Mouse (Mus musculus) neural tube, embryonic 11.5 days (tissue): ENCODE results near the gene A230072I06Rik. TPM values are rescaled to one million over a fixed set of nuclear protein-coding genes. Genes with fewer than 3 reads are reported as not detected.
A peak's percentile ranks its signal among the peaks of the same experiment; 100 is the strongest.

ENCODE experiments used
- ATAC-seq: fragments of 200-750 bp; cut with Nextera tagmentation; 2 replicates; pipeline ENCODE4 v1.8.0; 2017; ENCODE audit warnings: moderate number of reproducible peaks, mild to moderate bottlenecking, moderate TSS enrichment, moderate library complexity; ENCODE audit not compliant: insufficient read depth, low FRiP score, low TSS enrichment
- DNase-seq: peaks from one replicate; pipeline ENCODE4 v3.0.0-alpha.2; 2015; ENCODE audit warnings: low spot score
- H3K27ac ChIP-seq: fragments of 300-500 bp; sonication (generic); 2 replicates; pipeline ENCODE4 v1.5.1; 2014; ENCODE audit warnings: low read depth, mild to moderate bottlenecking, low read length
- H3K27me3 ChIP-seq: fragments of 300-500 bp; sonication (generic); 2 replicates; pipeline ENCODE4 v1.6.1; 2014; ENCODE audit warnings: mild to moderate bottlenecking, low read length, mixed read lengths; ENCODE audit not compliant: control insufficient read depth, insufficient read depth
- H3K36me3 ChIP-seq: fragments of 300-500 bp; sonication (generic); 2 replicates; pipeline ENCODE4 v1.6.1; 2014; ENCODE audit warnings: mild to moderate bottlenecking, low read length, moderate library complexity, mixed read lengths; ENCODE audit not compliant: control insufficient read depth, insufficient read depth
- H3K4me1 ChIP-seq: fragments of 300-500 bp; sonication (generic); 2 replicates; pipeline ENCODE4 v1.6.1; 2014; ENCODE audit warnings: low read length, mixed read lengths; ENCODE audit not compliant: control insufficient read depth, insufficient read depth
- H3K4me2 ChIP-seq: fragments of 300-500 bp; sonication (generic); 2 replicates; pipeline ENCODE4 v1.6.1; 2014; ENCODE audit warnings: low read depth, mild to moderate bottlenecking, moderate library complexity
- H3K4me3 ChIP-seq: fragments of 300-500 bp; sonication (generic); 2 replicates; pipeline ENCODE4 v1.5.1; 2014; ENCODE audit warnings: low read depth, low read length
- H3K9ac ChIP-seq: fragments of 300-500 bp; sonication (generic); 2 replicates; pipeline ENCODE4 v1.6.1; 2014; ENCODE audit warnings: mild to moderate bottlenecking, low read length
- H3K9me3 ChIP-seq: fragments of 300-500 bp; sonication (generic); 2 replicates; pipeline ENCODE4 v1.6.1; 2016; ENCODE audit warnings: low read length; ENCODE audit not compliant: control insufficient read depth
- WGBS: fragments of 180-500 bp; shearing (Covaris S2); extraction: QIAGEN DNeasy Blood & Tissue Kit; methylation state at CpG from one replicate; pipeline ENCODE4 v1.1.7; 2014; 5-methylcytosine and 5-hydroxymethylcytosine counted together
- polyA plus RNA-seq: library from polyadenylated mRNA; unstranded; fragments of >200 nt; fragmentation: Nextera tagmentation; extraction: Ambion mirVana; gene quantifications from 2 replicates; pipeline ENCODE4 v1.2.1, GENCODE M21; 2014

A230072I06Rik gene
- not detected in 2 replicates for polyA plus RNA-seq

- DNase-seq (no peak), ATAC-seq (no peak)
- no peak within 1 kb of the TSS for H3K9ac ChIP-seq
- H3K27ac ChIP-seq = no peak within 1 kb of the TSS
- no peaks in the 10 kb centered on the region for H3K9me3 ChIP-seq
- 26% methylated on average over 12 of the region's 12 CpGs for WGBS
- H3K27me3 ChIP-seq = no peaks in the 10 kb centered on the region
- no peak within 1 kb of the TSS for H3K4me3 ChIP-seq
- no peaks in the 10 kb centered on the region for H3K36me3 ChIP-seq
- no peak within 1 kb of the TSS for H3K4me2 ChIP-seq
- H3K4me1 ChIP-seq = no peaks in the 10 kb centered on the region
These were observed at the start of gene A230072I06Rik for GRCm38 (mm10) chr8:12278663-12279312. Gene A230072I06Rik (plus strand): TSS chr8:12278819.

GRCm38 (mm10) chr8:12234039-12234438 lies 44.6 kb upstream of the A230072I06Rik start:
- Histone ChIP-seq H3K36me3 (no peaks in the 10 kb centered on the region), H3K4me2 (no peak overlapping the region), H3K27ac (no peak overlapping the region), H3K9ac (no peak overlapping the region), H3K9me3 (no peaks in the 10 kb centered on the region), H3K27me3 (no peaks in the 10 kb centered on the region), H3K4me3 (no peak overlapping the region), H3K4me1 (peaks cover 3% of the 10 kb centered on the region; the same call in 1 of the 2 replicates)
- DNase-seq (peak; percentile 19), ATAC-seq (no peak)
- WGBS = 28% methylated on average over 11 of the region's 11 CpGs

DNA sequence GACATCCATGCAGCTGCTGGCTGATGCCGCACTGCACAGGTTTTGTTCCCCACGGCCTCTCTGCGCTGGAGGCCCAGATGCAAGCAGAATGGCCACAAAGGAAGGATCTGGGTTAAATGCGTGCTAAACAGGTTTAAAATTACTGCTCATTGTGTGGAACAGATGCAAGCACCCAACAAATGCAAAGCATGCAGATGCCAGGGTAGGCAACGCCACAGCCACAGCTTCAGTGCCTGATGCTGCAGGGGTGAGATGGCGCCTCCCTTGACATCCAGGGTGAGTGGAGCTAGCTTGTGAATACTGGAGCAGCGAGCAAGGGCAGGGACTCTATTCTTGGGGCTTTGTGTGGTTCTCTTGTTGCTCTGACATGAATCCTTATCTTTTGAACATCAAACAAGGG lies 39.8 kb upstream of the A230072I06Rik start:
- no peak for ATAC-seq
- H3K36me3 ChIP-seq = no peaks in the 10 kb centered on the region
- no peak overlapping the region for H3K4me3 ChIP-seq
- H3K27me3 ChIP-seq = no peaks in the 10 kb centered on the region
- no peaks in the 10 kb centered on the region for H3K9me3 ChIP-seq
- H3K4me2 ChIP-seq = no peak overlapping the region
- peaks cover 3% of the 10 kb centered on the region; the same call in 1 of the 2 replicates for H3K4me1 ChIP-seq
- 83% methylated on average over 7 of the region's 7 CpGs for WGBS
- no peak overlapping the region for H3K9ac ChIP-seq
- peak; percentile 15 for DNase-seq
- no peak overlapping the region for H3K27ac ChIP-seq

- Histone ChIP-seq H3K9me3 (no peaks in the 10 kb centered on the region), H3K27me3 (no peaks in the 10 kb centered on the region), H3K9ac (no peak overlapping the region), H3K4me2 (no peak overlapping the region), H3K4me1 (no peaks in the 10 kb centered on the region), H3K36me3 (no peaks in the 10 kb centered on the region), H3K4me3 (no peak overlapping the region), H3K27ac (no peak overlapping the region)
- ATAC-seq (no peak), DNase-seq (no peak)
- WGBS = 58% methylated on average over 9 of the region's 9 CpGs
These were observed 38.5 kb upstream of the A230072I06Rik start for GRCm38 (mm10) chr8:12240143-12240542.

DNA sequence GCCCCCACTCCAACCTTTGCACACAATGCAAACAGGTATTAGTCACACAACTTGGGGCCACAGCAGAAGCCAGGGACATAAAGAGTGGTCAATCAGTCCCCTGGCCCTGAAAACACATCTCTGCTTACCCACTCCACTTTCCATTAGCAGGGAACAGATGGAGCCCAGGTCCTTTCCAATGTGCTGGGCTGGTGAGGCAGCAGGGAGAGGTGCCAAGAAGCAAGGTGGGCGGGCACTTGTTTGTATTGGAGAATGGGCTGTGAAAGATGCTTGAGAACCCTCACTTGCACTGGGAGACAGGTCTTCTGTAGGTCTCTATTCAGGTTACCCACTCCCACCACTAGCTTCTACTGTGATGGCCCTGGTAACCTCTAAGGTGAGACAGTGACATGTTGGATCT lies 34.9 kb upstream of the A230072I06Rik start:
- 88% methylated on average over 1 of the region's 1 CpGs for WGBS
- ATAC-seq (no peak), DNase-seq (no peak)
- Histone ChIP-seq H3K9me3 (no peaks in the 10 kb centered on the region), H3K4me3 (no peak overlapping the region), H3K9ac (no peak overlapping the region), H3K27me3 (no peaks in the 10 kb centered on the region), H3K4me1 (no peaks in the 10 kb centered on the region), H3K27ac (no peak overlapping the region), H3K36me3 (no peaks in the 10 kb centered on the region), H3K4me2 (no peak overlapping the region)

DNA sequence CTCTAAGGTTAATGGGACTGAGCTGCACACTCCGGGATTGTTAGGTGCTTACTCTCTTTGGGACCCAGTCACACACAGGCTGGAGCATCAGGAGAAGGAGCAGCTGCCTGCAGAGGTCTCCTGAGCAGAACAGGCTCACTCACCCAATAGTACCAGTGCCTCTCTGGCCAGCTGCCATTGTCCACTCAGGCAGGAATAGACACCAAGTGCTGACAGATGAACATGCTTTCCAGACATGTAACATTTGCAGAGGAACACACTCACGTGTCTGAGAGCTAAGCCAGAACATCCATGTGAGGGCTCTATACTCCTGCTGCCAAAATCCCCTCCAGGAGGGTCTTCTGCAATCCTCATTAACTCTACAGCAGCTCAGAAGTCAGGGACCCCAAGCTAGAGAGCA lies 18.7 kb upstream of the A230072I06Rik start:
- no peaks in the 10 kb centered on the region for H3K9me3 ChIP-seq
- no peak overlapping the region for H3K9ac ChIP-seq
- 77% methylated on average over 2 of the region's 2 CpGs for WGBS
- H3K27me3 ChIP-seq = 0 out of 2 replicates have a peak, but pooled peaks cover 2% of the 10 kb centered on the region
- ATAC-seq (no peak), DNase-seq (no peak)
- no peaks in the 10 kb centered on the region for H3K36me3 ChIP-seq
- no peak overlapping the region for H3K27ac ChIP-seq
- H3K4me1 ChIP-seq = no peaks in the 10 kb centered on the region
- H3K4me2 ChIP-seq = no peak overlapping the region
- H3K4me3 ChIP-seq = no peak overlapping the region

DNA sequence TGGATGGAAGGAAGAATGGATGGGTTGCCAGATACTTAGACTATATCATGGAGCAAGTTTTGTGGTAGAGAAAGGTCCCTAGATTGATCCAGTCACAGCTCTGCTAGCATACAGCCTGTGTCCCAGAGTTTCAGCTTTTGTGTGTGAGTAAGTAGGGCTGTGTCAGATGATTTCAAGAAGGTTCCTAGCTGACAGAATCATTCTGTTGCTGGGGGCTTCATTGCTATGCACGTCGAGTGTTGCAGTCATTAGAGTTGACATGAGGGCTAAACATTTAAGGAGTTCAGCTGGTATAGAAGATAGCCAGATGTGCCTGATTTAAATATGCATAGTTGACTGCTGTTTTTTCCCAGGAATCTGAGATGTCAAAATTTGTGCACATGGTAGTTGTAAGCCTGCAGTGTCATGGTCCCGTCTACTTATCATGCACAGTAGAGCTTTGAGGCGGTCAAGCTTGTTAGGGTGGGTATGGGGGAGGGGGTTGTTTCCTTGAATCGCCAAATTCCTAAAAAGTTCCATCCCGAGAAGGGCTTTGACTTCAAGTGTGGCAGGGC lies 18.1 kb upstream of the A230072I06Rik start:
- Histone ChIP-seq H3K27ac (no peak overlapping the region), H3K9me3 (no peaks in the 10 kb centered on the region), H3K9ac (no peak overlapping the region), H3K4me3 (no peak overlapping the region), H3K27me3 (0 out of 2 replicates have a peak, but pooled peaks cover 2% of the 10 kb centered on the region), H3K4me1 (no peaks in the 10 kb centered on the region), H3K4me2 (no peak overlapping the region), H3K36me3 (no peaks in the 10 kb centered on the region)
- WGBS = 88% methylated on average over 6 of the region's 6 CpGs
- DNase-seq (no peak), ATAC-seq (no peak)

GRCm38 (mm10) chr8:12261556-12261955 lies 17.1 kb upstream of the A230072I06Rik start:
- H3K27me3 ChIP-seq = 0 out of 2 replicates have a peak, but pooled peaks cover 2% of the 10 kb centered on the region
- 48% methylated on average over 4 of the region's 4 CpGs for WGBS
- H3K4me1 ChIP-seq = no peaks in the 10 kb centered on the region
- H3K27ac ChIP-seq = no peak overlapping the region
- H3K4me3 ChIP-seq = no peak overlapping the region
- H3K4me2 ChIP-seq = no peak overlapping the region
- no peaks in the 10 kb centered on the region for H3K36me3 ChIP-seq
- no peak for ATAC-seq
- no peak for DNase-seq
- no peak overlapping the region for H3K9ac ChIP-seq
- H3K9me3 ChIP-seq = no peaks in the 10 kb centered on the region

GRCm38 (mm10) chr8:12264996-12265395 lies 13.6 kb upstream of the A230072I06Rik start:
- no peaks in the 10 kb centered on the region for H3K4me1 ChIP-seq
- DNase-seq = no peak
- no peak for ATAC-seq
- no peaks in the 10 kb centered on the region for H3K9me3 ChIP-seq
- no peak overlapping the region for H3K4me3 ChIP-seq
- H3K36me3 ChIP-seq = no peaks in the 10 kb centered on the region
- 0 out of 2 replicates have a peak, but pooled peaks cover 2% of the 10 kb centered on the region for H3K27me3 ChIP-seq
- no peak overlapping the region for H3K4me2 ChIP-seq
- H3K27ac ChIP-seq = no peak overlapping the region
- WGBS = 96% methylated on average over 8 of the region's 8 CpGs
- no peak overlapping the region for H3K9ac ChIP-seq
